Mouse (Mus musculus): ENCODE measurements around the gene Shroom3. TPM values are rescaled to one million over a fixed set of nuclear protein-coding genes. Genes with fewer than 3 reads are reported as not detected.

Gene Shroom3
- polyA plus RNA-seq, 1 experiment from 2014 or later: 6.2 TPM

DNA sequence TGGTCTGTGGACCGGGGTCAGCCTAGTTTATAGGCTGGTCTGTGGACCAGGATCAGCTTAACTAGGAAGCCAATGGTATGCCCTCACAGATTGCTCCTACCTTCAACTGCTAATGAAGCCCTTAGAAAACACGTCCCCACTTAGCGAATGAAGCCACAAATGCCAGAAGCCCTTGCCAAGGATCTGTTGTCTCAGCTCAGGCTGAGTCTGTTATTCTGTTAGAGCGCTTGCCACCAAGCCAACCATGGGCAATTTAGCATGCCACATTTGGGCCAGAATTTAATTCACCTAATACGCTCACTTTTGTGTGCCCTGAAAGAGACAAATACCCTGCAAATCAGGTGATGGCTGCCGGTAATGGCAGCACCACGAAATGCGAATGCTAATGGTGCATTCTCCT lies 20.4 kb downstream of the Shroom3 start:
- WGBS: 80% methylated on average over 8 of the region's 8 CpGs

DNA sequence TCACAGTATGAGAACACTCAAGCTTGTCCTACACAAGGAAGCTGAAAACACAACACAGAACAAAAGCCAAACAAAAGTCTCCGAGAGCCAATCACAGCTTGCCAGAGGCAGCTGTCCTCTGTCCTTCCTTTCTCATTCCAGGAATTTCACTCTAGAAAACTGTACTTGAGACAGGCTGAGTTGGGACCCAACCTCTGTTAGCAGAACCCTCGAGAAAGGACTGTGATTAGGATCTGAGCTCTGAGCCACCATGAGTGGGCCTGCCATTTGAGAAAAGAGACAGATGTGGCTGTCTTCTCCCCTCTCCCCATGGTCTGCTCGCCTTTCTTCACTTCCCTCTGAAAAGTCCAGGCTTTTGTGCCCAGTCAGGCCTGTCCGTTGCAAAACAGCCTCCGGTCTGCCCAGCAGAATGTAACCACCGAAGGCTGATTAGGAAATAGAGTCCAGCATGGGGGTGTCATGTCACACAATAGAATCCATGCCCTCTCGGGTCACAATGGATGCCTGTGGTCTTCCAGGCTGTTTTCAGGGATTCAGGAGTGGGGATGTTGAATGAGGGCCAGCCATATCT lies 24.8 kb downstream of the Shroom3 start:
- Histone ChIP-seq H3K4me2 (replicated peaks) (no peak overlapping the region), H3K4me1 (no peaks in the 10 kb centered on the region), H3K9me3 (no peaks in the 10 kb centered on the region), H3K27me3 (replicated peaks) (no peaks in the 10 kb centered on the region), H3K9ac (no peak overlapping the region), H3K27ac (no peak overlapping the region), H3K36me3 (no peaks in the 10 kb centered on the region), H3K4me3 (no peak overlapping the region)
- ATAC-seq (ENCODE audit: low FRiP score, low read depth): no peak
- WGBS: 45% methylated on average over 7 of the region's 7 CpGs

More for the DNA sequence above, 20.4 kb downstream of the Shroom3 start:
- no peak overlapping the region for H3K27ac ChIP-seq
- H3K36me3 ChIP-seq: no peaks in the 10 kb centered on the region
- H3K27me3 ChIP-seq (replicated peaks): no peaks in the 10 kb centered on the region
- no peak overlapping the region for H3K4me3 ChIP-seq
- peaks cover 8% of the 10 kb centered on the region for H3K4me1 ChIP-seq
- no peaks in the 10 kb centered on the region for H3K9me3 ChIP-seq
- ATAC-seq (ENCODE audit: low FRiP score, low read depth): no peak
- no peak overlapping the region for H3K9ac ChIP-seq
- no peak overlapping the region for H3K4me2 ChIP-seq (replicated peaks)

DNA sequence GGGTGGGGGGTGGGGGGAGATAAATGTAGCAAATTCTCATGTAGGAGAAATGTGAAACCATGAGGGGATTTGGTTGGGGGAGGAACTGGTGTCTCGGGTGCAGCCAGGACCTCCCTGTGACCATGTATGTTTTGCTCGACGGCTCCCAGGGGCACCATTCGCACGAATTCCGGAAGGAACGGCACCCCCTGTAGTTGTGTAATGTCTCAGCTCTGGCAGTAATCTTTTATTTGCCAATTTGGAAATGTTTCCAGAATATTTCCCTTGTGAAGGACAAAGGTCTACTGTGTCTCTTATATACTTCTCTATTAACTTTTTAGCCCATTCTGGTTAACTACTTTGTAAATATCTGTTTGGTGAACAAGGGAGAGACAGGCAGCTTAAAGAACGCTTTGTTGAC lies 27.5 kb downstream of the Shroom3 start:
- Histone ChIP-seq H3K4me3 (no peak overlapping the region), H3K4me1 (no peaks in the 10 kb centered on the region), H3K36me3 (no peaks in the 10 kb centered on the region), H3K27me3 (replicated peaks) (no peaks in the 10 kb centered on the region), H3K9ac (no peak overlapping the region), H3K9me3 (no peaks in the 10 kb centered on the region), H3K4me2 (replicated peaks) (no peak overlapping the region), H3K27ac (no peak overlapping the region)
- no peak for ATAC-seq (ENCODE audit: low FRiP score, low read depth)
- WGBS: 73% methylated on average over 8 of the region's 8 CpGs

DNA sequence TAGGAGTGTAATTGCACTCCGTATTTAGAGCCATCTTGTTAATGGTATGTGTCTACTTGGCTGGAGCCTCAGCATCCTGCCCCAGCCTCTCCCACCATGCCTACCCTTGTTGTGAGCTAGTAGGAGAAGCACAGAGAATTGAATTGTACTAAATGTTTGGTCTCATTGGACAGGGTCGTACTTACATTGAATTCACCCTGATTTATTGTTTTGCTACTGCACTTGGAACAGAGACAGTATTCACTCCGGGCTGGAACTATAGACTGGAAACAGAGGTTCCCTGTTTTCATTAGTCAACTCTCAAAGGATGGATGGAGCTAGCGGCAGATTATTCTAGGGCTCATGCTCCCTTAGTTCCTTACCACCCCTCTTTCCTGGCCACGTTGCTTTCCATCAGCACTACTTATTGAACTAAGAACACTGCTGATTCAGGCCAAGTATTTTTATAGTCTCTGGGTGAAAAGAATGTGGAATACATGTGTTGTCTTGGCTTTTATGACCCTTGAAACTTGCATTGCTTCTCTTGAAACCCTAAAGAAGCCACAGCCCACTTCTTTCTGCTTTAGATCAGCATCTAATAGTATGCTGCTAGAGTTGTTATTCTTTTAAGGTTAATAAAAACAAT lies 28.5 kb downstream of the Shroom3 start:
- no peak overlapping the region for H3K27ac ChIP-seq
- no peaks in the 10 kb centered on the region for H3K9me3 ChIP-seq
- H3K27me3 ChIP-seq (replicated peaks): no peaks in the 10 kb centered on the region
- H3K4me2 ChIP-seq (replicated peaks): no peak overlapping the region
- H3K9ac ChIP-seq: no peak overlapping the region
- H3K4me3 ChIP-seq: no peak overlapping the region
- H3K36me3 ChIP-seq: no peaks in the 10 kb centered on the region
- 19% methylated on average over 5 of the region's 5 CpGs for WGBS
- no peaks in the 10 kb centered on the region for H3K4me1 ChIP-seq
- ATAC-seq (ENCODE audit: low FRiP score, low read depth): peak; percentile 77

GRCm38 (mm10) chr5:92712621-92713395 lies 29.6 kb downstream of the Shroom3 start:
- no peak for ATAC-seq (ENCODE audit: low FRiP score, low read depth)
- H3K27ac ChIP-seq: no peak overlapping the region

GRCm38 (mm10) chr5:92714886-92715285 lies 31.7 kb downstream of the Shroom3 start:
- WGBS: 100% methylated on average over 2 of the region's 2 CpGs

More at GRCm38 (mm10) chr5:92712621-92713395, 29.6 kb downstream of the Shroom3 start:
- WGBS: 77% methylated on average over 5 of the region's 5 CpGs
- Histone ChIP-seq H3K27me3 (replicated peaks) (no peaks in the 10 kb centered on the region), H3K36me3 (no peaks in the 10 kb centered on the region), H3K9me3 (no peaks in the 10 kb centered on the region), H3K4me1 (no peaks in the 10 kb centered on the region), H3K4me3 (no peak overlapping the region), H3K4me2 (replicated peaks) (no peak overlapping the region), H3K9ac (no peak overlapping the region)

GRCm38 (mm10) chr5:92715319-92715718 lies 32.1 kb downstream of the Shroom3 start:
- Histone ChIP-seq H3K4me2 (replicated peaks) (no peak overlapping the region), H3K36me3 (no peaks in the 10 kb centered on the region), H3K9me3 (no peaks in the 10 kb centered on the region), H3K27ac (no peak overlapping the region), H3K27me3 (replicated peaks) (no peaks in the 10 kb centered on the region), H3K4me1 (no peaks in the 10 kb centered on the region), H3K4me3 (no peak overlapping the region), H3K9ac (no peak overlapping the region)
- WGBS: 37% methylated on average over 11 of the region's 11 CpGs
- no peak for ATAC-seq (ENCODE audit: low FRiP score, low read depth)

More at GRCm38 (mm10) chr5:92714886-92715285, 31.7 kb downstream of the Shroom3 start:
- H3K36me3 ChIP-seq: no peaks in the 10 kb centered on the region
- no peaks in the 10 kb centered on the region for H3K4me1 ChIP-seq
- ATAC-seq (ENCODE audit: low FRiP score, low read depth): no peak
- H3K4me3 ChIP-seq: no peak overlapping the region
- no peak overlapping the region for H3K9ac ChIP-seq
- no peak overlapping the region for H3K4me2 ChIP-seq (replicated peaks)
- no peak overlapping the region for H3K27ac ChIP-seq
- H3K27me3 ChIP-seq (replicated peaks): no peaks in the 10 kb centered on the region
- H3K9me3 ChIP-seq: no peaks in the 10 kb centered on the region

DNA sequence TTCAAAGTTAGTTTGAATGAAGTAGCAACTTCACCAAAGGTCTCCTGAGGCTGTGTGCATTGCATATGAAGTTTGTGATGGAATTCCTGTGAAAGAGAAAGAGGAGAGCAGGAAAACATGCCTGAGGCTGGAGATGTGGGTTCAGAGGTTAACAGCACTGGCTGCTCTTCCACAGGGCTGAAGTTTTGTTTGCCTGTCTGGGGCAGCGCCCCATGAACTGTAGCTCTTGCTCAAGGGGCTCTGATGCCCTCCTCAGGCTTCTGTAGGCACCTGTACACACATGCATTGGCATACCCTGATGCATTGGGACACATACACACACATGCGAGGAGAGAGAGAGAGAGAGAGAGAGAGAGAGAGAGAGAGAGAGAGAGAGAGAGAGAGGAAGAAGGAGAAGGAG lies 32.7 kb downstream of the Shroom3 start:
- Histone ChIP-seq H3K4me1 (no peaks in the 10 kb centered on the region), H3K27ac (no peak overlapping the region), H3K4me2 (replicated peaks) (no peak overlapping the region), H3K9ac (no peak overlapping the region), H3K36me3 (no peaks in the 10 kb centered on the region), H3K9me3 (no peaks in the 10 kb centered on the region), H3K4me3 (no peak overlapping the region), H3K27me3 (replicated peaks) (no peaks in the 10 kb centered on the region)
- no peak for ATAC-seq (ENCODE audit: low FRiP score, low read depth)
- WGBS: 81% methylated on average over 2 of the region's 2 CpGs

DNA sequence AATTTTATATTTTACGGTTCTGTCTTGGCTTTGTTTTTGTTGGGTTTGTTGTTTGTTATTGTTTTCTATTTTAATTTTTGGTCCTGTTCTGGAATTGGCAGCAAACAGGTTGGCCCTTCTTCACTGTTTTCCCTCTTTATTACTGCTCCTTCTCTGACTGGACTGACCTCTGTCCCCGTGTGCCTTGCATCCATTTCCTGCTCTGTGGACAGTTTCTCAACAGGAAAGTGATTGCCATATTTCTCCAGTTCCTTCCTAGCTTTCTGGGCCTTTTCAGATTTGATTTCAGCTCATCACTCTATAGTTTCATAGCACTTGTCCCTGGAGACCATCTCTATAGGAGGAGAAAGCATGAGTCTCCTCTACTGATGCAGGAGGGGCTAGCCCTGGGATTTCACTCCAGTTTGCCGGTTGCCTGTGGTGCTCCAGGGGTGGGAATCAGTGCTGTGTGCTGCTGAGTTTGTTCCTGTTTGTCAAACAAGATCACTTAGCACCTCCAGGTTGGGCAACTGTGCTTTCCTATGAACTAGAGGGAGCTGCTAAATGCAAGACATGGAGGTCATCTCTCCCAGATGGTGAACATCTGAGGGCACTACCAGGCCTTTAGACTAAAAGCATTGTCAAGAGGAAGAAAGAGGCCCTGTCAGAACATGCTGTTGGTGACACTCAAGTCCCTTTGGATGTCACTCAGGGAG lies 34.6 kb downstream of the Shroom3 start:
- no peak overlapping the region for H3K9ac ChIP-seq
- no peaks in the 10 kb centered on the region for H3K4me1 ChIP-seq
- no peaks in the 10 kb centered on the region for H3K27me3 ChIP-seq (replicated peaks)
- ATAC-seq (ENCODE audit: low FRiP score, low read depth): no peak
- H3K27ac ChIP-seq: no peak overlapping the region
- 80% methylated on average over 3 of the region's 3 CpGs for WGBS
- H3K36me3 ChIP-seq: no peaks in the 10 kb centered on the region
- no peak overlapping the region for H3K4me2 ChIP-seq (replicated peaks)
- no peaks in the 10 kb centered on the region for H3K9me3 ChIP-seq
- no peak overlapping the region for H3K4me3 ChIP-seq

DNA sequence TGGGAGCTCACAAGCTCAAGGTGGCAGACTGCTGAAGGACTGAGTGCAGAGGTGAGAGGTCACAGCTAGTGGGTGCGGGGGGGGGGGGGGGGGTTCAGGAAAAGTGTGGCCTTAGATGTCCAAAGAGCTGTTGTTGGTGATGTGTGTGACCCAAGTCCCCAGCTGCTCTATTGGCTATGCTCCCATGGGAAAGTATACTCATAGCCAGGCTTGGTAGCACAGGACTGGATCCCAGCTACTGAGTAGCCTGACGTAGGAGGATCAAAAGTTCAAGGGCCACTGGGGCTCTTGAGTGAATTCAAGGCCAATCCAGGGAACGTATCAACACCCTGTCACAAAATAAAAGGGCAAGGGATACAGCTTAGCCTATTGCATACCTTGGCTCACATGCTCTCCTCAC lies 35.6 kb downstream of the Shroom3 start:
- WGBS: 84% methylated on average over 3 of the region's 3 CpGs
- no peak overlapping the region for H3K27ac ChIP-seq
- H3K9ac ChIP-seq: no peak overlapping the region
- no peaks in the 10 kb centered on the region for H3K27me3 ChIP-seq (replicated peaks)
- no peaks in the 10 kb centered on the region for H3K4me1 ChIP-seq
- no peak overlapping the region for H3K4me2 ChIP-seq (replicated peaks)
- no peaks in the 10 kb centered on the region for H3K36me3 ChIP-seq
- no peak for ATAC-seq (ENCODE audit: low FRiP score, low read depth)
- no peak overlapping the region for H3K4me3 ChIP-seq
- no peaks in the 10 kb centered on the region for H3K9me3 ChIP-seq

GRCm38 (mm10) chr5:92721610-92722009 lies 38.4 kb downstream of the Shroom3 start:
- WGBS: 94% methylated on average over 8 of the region's 8 CpGs
- no peak for ATAC-seq (ENCODE audit: low FRiP score, low read depth)

GRCm38 (mm10) chr5:92725935-92726334 lies 42.7 kb downstream of the Shroom3 start:
- Histone ChIP-seq H3K27ac (no peak overlapping the region), H3K9ac (no peak overlapping the region), H3K4me3 (no peak overlapping the region), H3K4me2 (replicated peaks) (no peak overlapping the region), H3K36me3 (no peaks in the 10 kb centered on the region), H3K27me3 (replicated peaks) (no peaks in the 10 kb centered on the region), H3K4me1 (no peaks in the 10 kb centered on the region), H3K9me3 (no peaks in the 10 kb centered on the region)
- WGBS: 34% methylated on average over 6 of the region's 6 CpGs
- peak; percentile 65 for ATAC-seq (ENCODE audit: low FRiP score, low read depth)

More at GRCm38 (mm10) chr5:92721610-92722009, 38.4 kb downstream of the Shroom3 start:
- Histone ChIP-seq H3K9ac (no peak overlapping the region), H3K27me3 (replicated peaks) (no peaks in the 10 kb centered on the region), H3K4me3 (no peak overlapping the region), H3K27ac (no peak overlapping the region), H3K36me3 (no peaks in the 10 kb centered on the region), H3K4me2 (replicated peaks) (no peak overlapping the region), H3K4me1 (no peaks in the 10 kb centered on the region), H3K9me3 (no peaks in the 10 kb centered on the region)
